Mouse (Mus musculus): ENCODE data around the gene Vmn2r44. TPM values are rescaled to one million over a fixed set of nuclear protein-coding genes. Genes with fewer than 3 reads are reported as not detected.
"Not testable (repeated sequence)": the region's sequence is repeated elsewhere in the genome, so short reads cannot be mapped to it uniquely, and the experiment has no call there.

Gene Vmn2r44
- not detected in 2 replicates for polyA plus RNA-seq (2015; fragmentation: Nextera tagmentation; extraction: Ambion mirVana)

GRCm38 (mm10) chr7:8383233-8383632 lies at the start of gene Vmn2r44:
Gene Vmn2r44 (minus strand): TSS chr7:8383333.
- not testable (repeated sequence) for DNase-seq (ENCODE audit: low spot score)

- not testable (repeated sequence) for DNase-seq (ENCODE audit: low spot score)
Measured at GRCm38 (mm10) chr7:8357879-8358278, 25.3 kb downstream of the Vmn2r44 start.

Other genes starting within 250 kb of the Vmn2r44 start
- gene Vmn2r41, start 221.7 kb downstream of the Vmn2r44 start, polyA plus RNA-seq (2015; fragmentation: Nextera tagmentation; extraction: Ambion mirVana): not detected in 2 replicates
- gene Vmn2r42, start 183.0 kb downstream of the Vmn2r44 start, polyA plus RNA-seq (2015; fragmentation: Nextera tagmentation; extraction: Ambion mirVana): not detected in 2 replicates
- gene Vmn2r43, start 122.7 kb downstream of the Vmn2r44 start, polyA plus RNA-seq (2015; fragmentation: Nextera tagmentation; extraction: Ambion mirVana): not detected in 2 replicates
- gene Vmn2r45, start 105.7 kb upstream of the Vmn2r44 start, polyA plus RNA-seq (2015; fragmentation: Nextera tagmentation; extraction: Ambion mirVana): not detected in 2 replicates

Data from thymus, postnatal 0 days (tissue).